Mouse (Mus musculus) hindbrain, embryonic 12.5 days (tissue): ENCODE data around the gene Pfdn5. TPM values are rescaled to one million over a fixed set of nuclear protein-coding genes. Genes with fewer than 3 reads are reported as not detected.

Source experiments
- ATAC-seq: fragments of 200-750 bp; cut with Nextera tagmentation; 2 replicates; pipeline ENCODE4 v1.8.0; 2017; ENCODE audit warnings: moderate TSS enrichment; ENCODE audit not compliant: low FRiP score
- H3K27ac ChIP-seq: fragments of 300-500 bp; sonication (generic); 2 replicates; pipeline ENCODE4 v1.5.1; 2016; ENCODE audit warnings: mild to moderate bottlenecking
- H3K27me3 ChIP-seq: fragments of 300-500 bp; sonication (generic); 2 replicates; pipeline ENCODE4 v1.6.1; 2016; ENCODE audit warnings: mild to moderate bottlenecking
- H3K36me3 ChIP-seq: fragments of 300-500 bp; sonication (generic); 2 replicates; pipeline ENCODE4 v1.6.1; 2016; ENCODE audit warnings: mild to moderate bottlenecking
- H3K4me1 ChIP-seq: fragments of 300-500 bp; sonication (generic); 2 replicates; pipeline ENCODE4 v1.6.1; 2016
- H3K4me2 ChIP-seq: fragments of 300-500 bp; sonication (generic); replicated peaks from 2 replicates; pipeline ENCODE4 v1.6.1; 2016; ENCODE audit warnings: mild to moderate bottlenecking
- H3K4me3 ChIP-seq: fragments of 300-500 bp; sonication (generic); 2 replicates; pipeline ENCODE4 v1.5.1; 2016; ENCODE audit warnings: mild to moderate bottlenecking
- H3K9ac ChIP-seq: fragments of 300-500 bp; sonication (generic); 2 replicates; pipeline ENCODE4 v1.6.1; 2016; ENCODE audit warnings: mild to moderate bottlenecking, moderate library complexity
- H3K9me3 ChIP-seq: fragments of 300-500 bp; sonication (generic); replicated peaks from 2 replicates; pipeline ENCODE4 v1.6.1; 2016; ENCODE audit warnings: mild to moderate bottlenecking
- WGBS: fragments of 180-500 bp; shearing (Covaris S2); methylation state at CpG from one replicate; pipeline ENCODE4 v1.1.7; 2016; 5-methylcytosine and 5-hydroxymethylcytosine counted together
- polyA plus RNA-seq: library from polyadenylated mRNA; unstranded; fragments of >200 nt; fragmentation: Nextera tagmentation; extraction: Ambion mirVana; gene quantifications from 2 replicates; pipeline ENCODE4 v1.2.1, GENCODE M21; 2016

Pfdn5 gene
- 331 and 402 TPM in 2 replicates for polyA plus RNA-seq

DNA sequence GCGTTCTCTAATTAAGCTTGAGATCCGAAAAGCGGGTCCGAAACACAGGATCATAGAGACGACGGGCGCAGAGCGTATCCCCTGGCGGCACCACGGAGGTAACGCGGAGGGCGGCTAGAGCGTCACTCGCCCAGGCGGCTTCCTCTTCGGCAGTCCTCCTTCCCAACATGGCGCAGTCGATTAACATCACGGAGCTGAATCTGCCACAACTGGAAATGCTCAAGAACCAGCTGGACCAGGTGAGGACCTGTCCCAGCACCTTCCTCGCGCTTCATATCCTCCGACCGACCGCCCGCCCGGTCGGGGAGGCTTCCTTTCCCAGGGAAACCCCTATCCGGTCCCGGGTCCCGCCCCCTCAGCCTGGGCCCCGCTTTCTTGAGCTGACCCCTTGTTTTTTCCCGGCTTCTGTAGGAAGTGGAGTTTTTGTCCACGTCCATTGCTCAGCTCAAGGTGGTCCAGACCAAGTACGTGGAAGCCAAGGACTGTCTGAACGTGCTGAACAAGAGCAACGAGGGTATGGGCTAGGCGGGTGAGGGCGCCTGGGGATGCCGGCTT lies at the start of gene Pfdn5:
TSS of gene Pfdn5 (plus strand) at position 95 of the 555 bp plus-strand sequence.
- H3K27ac ChIP-seq, result peak within 1 kb of the TSS; percentile 73
- ATAC-seq, result peak; percentile 92
- no peaks in the 10 kb centered on the region for H3K9me3 ChIP-seq
- H3K4me2 ChIP-seq, result peak within 1 kb of the TSS; percentile 74
- H3K4me3 ChIP-seq, result peak within 1 kb of the TSS; percentile 82
- H3K4me1 ChIP-seq, result peaks cover 13% of the 10 kb centered on the region
- 1% methylated on average over 40 of the region's 40 CpGs for WGBS
- peaks cover 44% of the 10 kb centered on the region for H3K36me3 ChIP-seq
- peak within 1 kb of the TSS; percentile 95 for H3K9ac ChIP-seq
- H3K27me3 ChIP-seq, result no peaks in the 10 kb centered on the region

DNA sequence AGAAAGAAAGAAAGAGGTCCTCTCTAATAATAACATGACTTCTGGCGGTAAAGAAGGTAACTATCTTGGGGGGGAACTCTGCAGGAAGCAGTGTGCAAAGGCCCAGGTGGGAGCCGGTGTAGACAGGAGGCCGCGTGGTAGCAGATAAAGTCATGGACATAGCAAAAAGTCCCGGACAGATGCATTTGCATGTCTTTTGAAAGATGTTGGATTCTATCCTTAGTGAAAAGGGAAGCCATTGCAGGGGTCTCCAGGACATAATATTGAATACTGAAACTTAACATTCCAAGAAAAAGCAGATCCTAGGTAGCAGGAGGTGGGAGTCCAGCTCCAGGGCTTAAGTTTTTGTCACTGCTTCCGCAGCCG lies 47.2 kb upstream of the Pfdn5 start:
- Histone ChIP-seq H3K4me2 (peak overlapping the region; percentile 89), H3K36me3 (peaks cover 23% of the 10 kb centered on the region), H3K27ac (peak overlapping the region; percentile 80), H3K4me3 (peak overlapping the region; percentile 65), H3K4me1 (peaks cover 14% of the 10 kb centered on the region), H3K27me3 (no peaks in the 10 kb centered on the region), H3K9me3 (no peaks in the 10 kb centered on the region), H3K9ac (peak overlapping the region; percentile 63)
- WGBS, result 32% methylated on average over 7 of the region's 7 CpGs
- ATAC-seq, result peak; percentile 11; the same call in 1 of the 2 replicates

DNA sequence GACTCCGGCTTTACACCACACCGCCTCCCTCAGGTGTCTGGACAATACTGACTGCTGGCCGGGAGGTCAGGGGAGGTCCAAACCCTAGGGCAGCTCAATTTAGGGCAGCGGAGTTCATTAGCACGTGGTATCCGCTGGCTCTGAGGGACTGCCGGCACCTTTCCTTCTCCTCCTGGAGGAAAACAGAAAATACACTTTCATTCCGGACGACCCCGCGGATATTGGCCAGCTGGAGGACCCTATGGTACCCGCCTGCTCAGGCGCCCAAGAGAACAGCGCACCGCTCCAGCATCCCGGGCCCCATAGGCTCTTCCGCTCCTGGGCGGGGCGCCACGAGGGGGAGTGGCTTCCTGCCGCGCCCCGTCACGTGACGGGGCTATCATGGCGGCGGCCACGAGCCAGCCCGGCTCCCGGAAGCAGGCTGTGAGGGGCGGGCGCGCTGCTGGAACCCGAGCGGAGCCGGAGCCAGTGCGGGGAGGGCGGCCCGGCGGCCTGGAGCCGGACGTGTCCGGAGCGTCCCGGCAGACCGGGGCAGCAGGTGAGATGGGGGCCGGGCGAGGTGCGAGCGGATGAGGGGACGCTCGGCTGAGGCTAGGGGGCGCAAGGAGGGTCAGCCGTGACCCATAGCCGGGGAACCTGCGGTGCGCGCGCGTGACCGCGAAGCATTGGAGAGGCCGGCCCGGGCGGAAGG lies 46.7 kb upstream of the Pfdn5 start, which contains the start of gene Mfsd5:
TSS of gene Mfsd5 (plus strand) at position 363 of the 691 bp plus-strand sequence.
- H3K4me1 ChIP-seq, result peaks cover 14% of the 10 kb centered on the region
- H3K4me2 ChIP-seq, result peak within 1 kb of the TSS; percentile 89
- H3K27me3 ChIP-seq, result no peaks in the 10 kb centered on the region
- H3K4me3 ChIP-seq, result peak within 1 kb of the TSS; percentile 65
- WGBS, result under 1% methylated on average over 65 of the region's 65 CpGs
- peak within 1 kb of the TSS; percentile 80 for H3K27ac ChIP-seq
- H3K9me3 ChIP-seq, result no peaks in the 10 kb centered on the region
- ATAC-seq, result peak; percentile 96
- H3K9ac ChIP-seq, result peak within 1 kb of the TSS; percentile 63
- H3K36me3 ChIP-seq, result peaks cover 23% of the 10 kb centered on the region

DNA sequence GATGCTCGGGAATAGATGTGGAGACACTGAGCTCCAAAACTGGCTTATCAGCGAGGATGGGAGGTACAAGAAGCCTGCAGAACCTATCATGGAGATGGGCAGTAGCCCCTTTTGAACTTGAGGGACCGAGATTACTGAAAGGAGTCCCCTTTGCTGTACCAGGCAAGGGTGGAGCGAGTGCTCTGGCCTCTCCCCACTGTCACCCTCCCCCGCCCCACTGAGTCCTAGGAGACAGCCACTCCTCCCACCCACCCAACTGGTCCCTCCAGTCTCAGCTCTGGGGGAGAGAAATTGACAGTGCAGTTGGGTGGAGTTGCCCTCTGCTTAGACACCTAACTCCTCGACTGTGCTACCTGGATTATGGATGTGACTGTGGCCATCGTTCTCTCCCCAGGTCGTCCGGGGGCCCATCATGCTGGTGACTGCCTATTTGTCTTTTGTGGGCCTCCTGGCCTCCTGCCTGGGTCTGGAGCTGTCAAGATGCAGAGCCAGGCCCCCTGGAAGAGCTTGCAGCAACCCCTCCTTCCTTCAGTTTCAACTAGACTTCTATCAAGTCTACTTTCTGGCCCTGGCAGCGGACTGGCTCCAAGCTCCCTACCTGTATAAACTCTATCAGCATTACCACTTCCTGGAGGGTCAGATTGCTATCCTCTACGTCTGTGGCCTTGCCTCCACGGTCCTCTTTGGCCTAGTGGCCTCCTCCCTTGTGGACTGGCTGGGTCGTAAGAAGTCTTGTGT lies 46.0 kb upstream of the Pfdn5 start:
- no peaks in the 10 kb centered on the region for H3K27me3 ChIP-seq
- 28% methylated on average over 13 of the region's 13 CpGs for WGBS
- H3K9me3 ChIP-seq, result no peaks in the 10 kb centered on the region
- H3K4me3 ChIP-seq, result peak overlapping the region; percentile 65
- H3K36me3 ChIP-seq, result peaks cover 23% of the 10 kb centered on the region
- ATAC-seq, result peak; percentile 50
- peak overlapping the region; percentile 63 for H3K9ac ChIP-seq
- peak overlapping the region; percentile 80 for H3K27ac ChIP-seq
- H3K4me2 ChIP-seq, result peak overlapping the region; percentile 89
- H3K4me1 ChIP-seq, result peaks cover 14% of the 10 kb centered on the region

DNA sequence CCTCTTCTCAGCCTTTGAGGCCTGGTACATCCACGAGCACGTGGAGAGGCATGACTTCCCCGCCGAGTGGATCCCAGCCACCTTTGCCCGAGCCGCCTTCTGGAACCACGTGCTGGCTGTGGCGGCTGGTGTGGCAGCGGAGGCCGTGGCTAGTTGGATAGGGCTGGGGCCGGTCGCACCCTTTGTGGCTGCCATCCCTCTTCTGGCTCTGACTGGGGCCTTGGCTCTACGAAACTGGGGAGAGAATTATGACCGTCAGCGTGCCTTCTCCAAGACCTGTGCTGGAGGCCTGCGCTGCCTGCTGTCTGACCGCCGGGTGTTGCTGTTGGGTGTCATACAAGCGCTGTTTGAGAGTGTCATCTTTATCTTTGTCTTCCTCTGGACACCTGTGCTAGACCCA lies 45.3 kb upstream of the Pfdn5 start:
- H3K9me3 ChIP-seq, result no peaks in the 10 kb centered on the region
- WGBS, result 94% methylated on average over 19 of the region's 19 CpGs
- peak overlapping the region; percentile 89 for H3K4me2 ChIP-seq
- ATAC-seq, result no peak
- H3K36me3 ChIP-seq, result peaks cover 23% of the 10 kb centered on the region
- no peak overlapping the region for H3K27ac ChIP-seq
- H3K27me3 ChIP-seq, result no peaks in the 10 kb centered on the region
- H3K9ac ChIP-seq, result 0 out of 2 replicates have a peak overlapping the region, but pooled peaks have one; percentile 63
- H3K4me1 ChIP-seq, result peaks cover 14% of the 10 kb centered on the region
- peak overlapping the region; percentile 65; the same call in 1 of the 2 replicates for H3K4me3 ChIP-seq

DNA sequence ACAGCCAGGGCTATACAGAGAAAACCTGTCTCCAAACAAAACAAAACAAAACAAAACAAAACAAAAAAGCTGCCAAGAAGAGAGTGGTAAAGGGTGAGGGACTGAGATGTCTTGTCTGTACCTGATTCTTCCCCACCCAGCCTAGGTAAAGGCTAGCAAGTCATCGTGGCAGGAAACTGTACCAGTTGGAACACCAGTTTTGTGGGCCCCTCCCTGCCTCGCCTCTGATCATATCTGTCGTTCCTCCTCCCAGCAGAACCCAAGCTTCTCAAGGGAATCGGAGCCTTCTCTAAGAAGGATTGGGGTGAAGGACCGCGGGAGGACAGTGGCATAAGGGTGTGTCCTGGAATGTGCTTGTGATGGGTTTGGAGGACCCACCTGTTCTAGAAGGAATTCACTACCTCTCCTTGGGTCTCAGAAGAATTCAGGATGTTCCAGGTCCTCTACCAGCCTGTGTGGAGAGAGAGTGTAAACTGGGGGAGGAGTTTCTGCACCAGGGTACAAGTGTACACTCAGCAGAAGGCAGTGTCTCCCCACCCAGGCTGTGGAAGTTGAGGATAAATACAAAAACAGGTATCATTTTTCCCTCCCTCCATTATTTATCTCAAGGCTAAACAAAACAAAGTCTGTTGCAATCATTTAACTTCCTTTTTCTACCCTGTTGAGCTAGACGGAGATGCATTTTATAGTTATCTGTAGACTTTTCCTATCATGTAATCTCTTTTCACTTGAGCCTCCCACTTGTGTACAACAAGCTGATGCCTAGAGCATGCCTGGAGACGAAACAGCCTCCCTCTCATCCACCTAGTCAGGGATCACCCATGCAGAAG lies 43.2 kb upstream of the Pfdn5 start:
- no peak overlapping the region for H3K27ac ChIP-seq
- H3K4me1 ChIP-seq, result peaks cover 14% of the 10 kb centered on the region
- H3K9me3 ChIP-seq, result no peaks in the 10 kb centered on the region
- no peaks in the 10 kb centered on the region for H3K27me3 ChIP-seq
- H3K4me2 ChIP-seq, result no peak overlapping the region
- no peak overlapping the region for H3K9ac ChIP-seq
- H3K36me3 ChIP-seq, result peaks cover 23% of the 10 kb centered on the region
- no peak for ATAC-seq
- H3K4me3 ChIP-seq, result no peak overlapping the region
- 87% methylated on average over 8 of the region's 8 CpGs for WGBS

DNA sequence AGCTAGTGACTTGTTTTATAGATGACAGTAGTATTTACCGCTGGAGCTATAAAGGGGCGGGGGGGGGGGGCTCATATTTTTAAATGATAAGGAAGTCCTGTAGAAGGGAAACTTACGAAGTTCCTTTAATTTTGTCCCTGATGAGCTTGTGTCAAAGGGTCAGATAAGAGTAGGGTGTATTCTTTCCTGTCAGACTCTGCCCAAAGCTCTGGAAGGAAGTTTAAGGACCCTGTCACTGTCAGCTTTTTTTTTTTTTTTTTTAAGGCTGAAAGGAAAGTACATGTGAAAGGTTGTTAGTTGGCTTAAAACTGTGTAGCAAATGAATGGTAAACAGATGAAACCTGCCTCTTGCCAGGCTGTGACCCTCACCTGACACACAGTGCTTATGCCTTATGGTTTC lies 42.3 kb upstream of the Pfdn5 start:
- WGBS, result 84% methylated on average over 3 of the region's 3 CpGs
- H3K27me3 ChIP-seq, result no peaks in the 10 kb centered on the region
- H3K4me2 ChIP-seq, result no peak overlapping the region
- no peaks in the 10 kb centered on the region for H3K9me3 ChIP-seq
- no peak overlapping the region for H3K9ac ChIP-seq
- no peak overlapping the region for H3K27ac ChIP-seq
- H3K4me3 ChIP-seq, result no peak overlapping the region
- H3K4me1 ChIP-seq, result peaks cover 13% of the 10 kb centered on the region
- H3K36me3 ChIP-seq, result peaks cover 23% of the 10 kb centered on the region
- ATAC-seq, result no peak

DNA sequence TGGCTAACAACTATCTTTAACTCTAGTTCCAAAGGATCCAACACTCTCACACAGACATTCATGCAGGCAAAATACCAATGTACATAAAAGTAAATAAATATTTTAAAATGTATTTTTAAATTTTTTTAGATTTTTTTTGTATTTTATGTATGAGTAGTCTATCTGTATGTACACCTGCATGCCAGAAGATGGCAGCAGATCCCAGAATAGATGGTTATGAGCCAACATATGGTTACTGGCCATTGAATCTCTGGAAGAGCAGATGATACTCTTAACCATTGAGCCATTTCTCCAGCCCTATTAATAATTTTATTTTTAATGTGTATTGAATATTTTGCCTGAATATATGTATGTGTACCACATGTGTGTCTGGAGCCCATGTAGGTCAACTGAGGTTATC lies 38.5 kb upstream of the Pfdn5 start:
- H3K4me2 ChIP-seq, result no peak overlapping the region
- H3K9me3 ChIP-seq, result no peaks in the 10 kb centered on the region
- no peak for ATAC-seq
- H3K36me3 ChIP-seq, result peaks cover 3% of the 10 kb centered on the region; the same call in 1 of the 2 replicates
- no peak overlapping the region for H3K9ac ChIP-seq
- H3K27ac ChIP-seq, result no peak overlapping the region
- H3K4me3 ChIP-seq, result no peak overlapping the region
- H3K4me1 ChIP-seq, result no peaks in the 10 kb centered on the region
- no peaks in the 10 kb centered on the region for H3K27me3 ChIP-seq

DNA sequence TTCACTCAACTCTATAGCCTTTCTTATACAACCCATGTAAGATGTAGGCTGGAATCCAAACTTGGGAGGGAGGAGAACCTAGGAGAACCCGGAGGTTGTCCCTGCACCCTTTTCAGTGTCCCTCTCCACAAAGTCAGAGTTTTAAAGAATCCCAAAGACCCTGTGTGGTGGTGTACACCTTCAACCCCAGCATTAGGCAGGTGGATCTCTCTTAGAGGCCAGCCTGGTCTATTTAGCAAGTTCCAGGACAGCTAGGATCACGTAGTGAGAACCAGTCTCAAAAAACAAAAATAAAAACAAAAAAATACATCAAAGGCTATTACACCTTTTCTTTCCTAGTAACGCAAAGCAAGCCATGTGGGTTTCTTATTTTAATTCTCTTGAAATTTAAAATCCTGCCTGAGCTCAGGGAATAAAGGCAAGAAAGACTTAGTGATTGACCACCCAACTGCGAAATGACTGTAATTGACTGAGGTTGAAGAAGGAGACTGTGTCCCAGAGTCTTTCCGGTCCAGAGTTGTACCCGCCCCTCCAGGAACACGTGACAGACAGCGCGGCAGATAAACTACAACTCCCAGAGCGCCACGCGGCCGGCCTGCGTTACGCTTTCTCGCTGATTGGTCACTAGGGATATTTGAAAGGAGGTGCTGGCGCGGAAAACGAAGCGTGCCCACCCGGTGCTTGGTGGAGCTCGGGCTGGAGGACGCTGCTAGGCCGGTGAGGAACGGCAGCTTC lies 30.1 kb upstream of the Pfdn5 start, which contains the start of gene Espl1:
TSS of gene Espl1 (plus strand) at position 634 of the 735 bp plus-strand sequence.
- peak within 1 kb of the TSS; percentile 93 for H3K4me2 ChIP-seq
- WGBS, result 8% methylated on average over 25 of the region's 25 CpGs
- H3K36me3 ChIP-seq, result peaks cover 21% of the 10 kb centered on the region
- H3K4me1 ChIP-seq, result peaks cover 10% of the 10 kb centered on the region
- H3K9me3 ChIP-seq, result no peaks in the 10 kb centered on the region
- peak; percentile 98 for ATAC-seq
- H3K9ac ChIP-seq, result peak within 1 kb of the TSS; percentile 69
- peak within 1 kb of the TSS; percentile 66 for H3K4me3 ChIP-seq
- H3K27ac ChIP-seq, result 0 out of 2 replicates have a peak within 1 kb of the TSS, but pooled peaks have one; percentile 13
- no peaks in the 10 kb centered on the region for H3K27me3 ChIP-seq

DNA sequence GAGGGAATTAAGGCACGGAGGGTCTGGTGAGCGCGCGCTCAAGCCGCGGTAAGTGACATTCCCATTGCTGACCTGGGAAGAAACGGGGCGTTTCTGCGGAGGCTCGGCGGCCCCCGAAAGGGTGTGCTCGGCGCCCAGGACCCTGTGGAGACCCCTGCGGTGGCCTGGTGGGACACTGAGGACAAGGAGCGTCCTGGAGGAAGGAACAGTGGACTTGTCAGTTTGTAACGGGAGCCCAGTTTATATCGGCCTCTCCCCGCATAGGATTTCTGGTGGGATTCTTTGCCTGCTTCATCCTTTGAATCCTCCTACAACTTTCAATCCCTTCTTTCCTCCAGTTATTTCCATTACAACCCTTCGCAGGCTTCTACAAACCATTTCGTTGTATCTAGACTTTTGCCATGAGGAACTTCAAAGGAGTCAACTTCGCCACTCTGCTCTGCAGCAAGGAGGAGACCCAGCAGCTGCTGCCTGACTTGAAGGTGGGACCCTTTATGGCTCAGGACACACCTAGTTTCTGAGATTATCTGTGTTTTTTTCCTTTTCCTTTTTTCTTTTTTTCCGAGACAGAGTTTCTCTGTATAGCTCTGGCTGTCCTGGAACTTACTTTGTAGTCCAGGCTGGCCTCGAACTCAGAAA lies 29.4 kb upstream of the Pfdn5 start:
- peaks cover 24% of the 10 kb centered on the region for H3K36me3 ChIP-seq
- peaks cover 10% of the 10 kb centered on the region for H3K4me1 ChIP-seq
- peak; percentile 76 for ATAC-seq
- no peak overlapping the region for H3K27ac ChIP-seq
- peak overlapping the region; percentile 66 for H3K4me3 ChIP-seq
- H3K4me2 ChIP-seq, result peak overlapping the region; percentile 93
- 5% methylated on average over 24 of the region's 24 CpGs for WGBS
- H3K9ac ChIP-seq, result peak overlapping the region; percentile 69
- H3K27me3 ChIP-seq, result no peaks in the 10 kb centered on the region
- no peaks in the 10 kb centered on the region for H3K9me3 ChIP-seq

DNA sequence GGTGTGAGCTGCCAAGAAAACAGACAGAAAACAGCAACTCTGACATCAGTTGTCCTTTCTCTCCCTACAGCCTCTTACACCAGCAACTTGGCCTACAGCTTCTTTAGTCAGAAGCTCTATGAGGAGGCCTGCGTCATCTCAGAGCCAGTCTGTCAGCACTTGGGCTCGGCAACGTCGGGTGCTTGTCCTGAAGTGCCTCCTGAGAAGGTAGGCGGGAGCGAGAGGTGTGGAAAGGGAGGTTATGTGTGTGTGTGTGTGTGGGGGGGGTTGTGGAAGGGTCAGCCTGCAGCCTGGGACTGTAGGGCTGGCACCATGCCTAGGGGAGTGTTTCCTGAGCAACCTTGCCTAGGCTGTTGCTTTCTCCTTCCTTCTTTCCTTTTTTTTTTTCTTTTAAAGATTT lies 23.4 kb upstream of the Pfdn5 start:
- Histone ChIP-seq H3K4me1 (no peaks in the 10 kb centered on the region), H3K27ac (no peak overlapping the region), H3K4me3 (no peak overlapping the region), H3K9ac (no peak overlapping the region), H3K4me2 (no peak overlapping the region), H3K27me3 (no peaks in the 10 kb centered on the region), H3K36me3 (peaks cover 54% of the 10 kb centered on the region), H3K9me3 (no peaks in the 10 kb centered on the region)
- no peak for ATAC-seq
- 91% methylated on average over 6 of the region's 6 CpGs for WGBS
